Mouse (Mus musculus): ENCODE data around the gene Wdr24. TPM values are rescaled to one million over a fixed set of nuclear protein-coding genes. Genes with fewer than 3 reads are reported as not detected.
"Not testable (repeated sequence)": the region's sequence is repeated elsewhere in the genome, so short reads cannot be mapped to it uniquely, and the experiment has no call there.

Wdr24 gene
- polyA plus RNA-seq, 1 experiment from 2014 or later, result 27.1 TPM

GRCm38 (mm10) chr17:25791843-25792527 is 31.4 kb upstream of the Wdr24 start:
- peak; percentile 59 for ATAC-seq (ENCODE audit: insufficient number of reproducible peaks, low FRiP score, low TSS enrichment, low read depth)
- peaks cover 40% of the 10 kb centered on the region for H3K4me1 ChIP-seq
- peak overlapping the region; percentile 96 for H3K27ac ChIP-seq (replicated peaks)
- H3K27me3 ChIP-seq, result no peaks in the 10 kb centered on the region
- WGBS, result under 1% methylated on average over 45 of the region's 45 CpGs
- H3K9ac ChIP-seq, result peak overlapping the region; percentile 75
- H3K36me3 ChIP-seq, result peaks cover 19% of the 10 kb centered on the region
- peak overlapping the region; percentile 79 for H3K4me3 ChIP-seq (replicated peaks)
- peak overlapping the region; percentile 79 for H3K4me2 ChIP-seq (replicated peaks)
- H3K9me3 ChIP-seq (replicated peaks), result no peaks in the 10 kb centered on the region

GRCm38 (mm10) chr17:25792615-25793014 is 30.8 kb upstream of the Wdr24 start, which contains the start of gene Fam173a:
Fam173a (minus strand) TSS chr17:25792901.
- ATAC-seq (ENCODE audit: insufficient number of reproducible peaks, low FRiP score, low TSS enrichment, low read depth), result peak; percentile 59
- Histone ChIP-seq H3K4me3 (replicated peaks) (peak within 1 kb of the TSS; percentile 79), H3K27ac (replicated peaks) (peak within 1 kb of the TSS; percentile 96), H3K4me1 (peaks cover 46% of the 10 kb centered on the region), H3K36me3 (peaks cover 18% of the 10 kb centered on the region), H3K9ac (peak within 1 kb of the TSS; percentile 75), H3K9me3 (replicated peaks) (no peaks in the 10 kb centered on the region), H3K27me3 (no peaks in the 10 kb centered on the region), H3K4me2 (replicated peaks) (peak within 1 kb of the TSS; percentile 79)
- WGBS, result 0% methylated on average over 14 of the region's 14 CpGs

- Histone ChIP-seq H3K4me2 (replicated peaks) (no peak overlapping the region), H3K36me3 (peaks cover 9% of the 10 kb centered on the region; the same call in 1 of the 2 replicates), H3K27me3 (no peaks in the 10 kb centered on the region), H3K27ac (replicated peaks) (no peak overlapping the region), H3K4me3 (replicated peaks) (no peak overlapping the region), H3K9me3 (replicated peaks) (no peaks in the 10 kb centered on the region), H3K4me1 (peaks cover 47% of the 10 kb centered on the region), H3K9ac (no peak overlapping the region)
- 54% methylated on average over 13 of the region's 13 CpGs for WGBS
- no peak for ATAC-seq (ENCODE audit: insufficient number of reproducible peaks, low FRiP score, low TSS enrichment, low read depth)
Observed at GRCm38 (mm10) chr17:25794197-25794596, 29.2 kb upstream of the Wdr24 start.

GRCm38 (mm10) chr17:25794998-25795397 is 28.4 kb upstream of the Wdr24 start:
- peak overlapping the region; percentile 66 for H3K4me3 ChIP-seq (replicated peaks)

GRCm38 (mm10) chr17:25795609-25796092 is 27.8 kb upstream of the Wdr24 start, which contains the start of gene AC134908.4:
AC134908.4 (minus strand) TSS chr17:25795659.
- H3K9ac ChIP-seq, result peak within 1 kb of the TSS; percentile 33
- peaks cover 44% of the 10 kb centered on the region for H3K4me1 ChIP-seq
- no peak within 1 kb of the TSS; the same call in 1 of the 2 replicates for H3K27ac ChIP-seq (replicated peaks)
- 0 out of 2 replicates have a peak, but pooled peaks cover 3% of the 10 kb centered on the region for H3K36me3 ChIP-seq
- no peaks in the 10 kb centered on the region for H3K9me3 ChIP-seq (replicated peaks)
- no peak for ATAC-seq (ENCODE audit: insufficient number of reproducible peaks, low FRiP score, low TSS enrichment, low read depth)
- whole genome bisulfite sequencing, result 27% methylated on average over 6 of the region's 6 CpGs
- peak within 1 kb of the TSS; percentile 66 for H3K4me3 ChIP-seq (replicated peaks)
- H3K4me2 ChIP-seq (replicated peaks), result peak within 1 kb of the TSS; percentile 89
- no peaks in the 10 kb centered on the region for H3K27me3 ChIP-seq

More at GRCm38 (mm10) chr17:25794998-25795397, 28.4 kb upstream of the Wdr24 start:
- H3K9me3 ChIP-seq (replicated peaks), result no peaks in the 10 kb centered on the region
- H3K27me3 ChIP-seq, result no peaks in the 10 kb centered on the region
- ATAC-seq (ENCODE audit: insufficient number of reproducible peaks, low FRiP score, low TSS enrichment, low read depth), result no peak
- peaks cover 47% of the 10 kb centered on the region for H3K4me1 ChIP-seq
- H3K36me3 ChIP-seq, result 0 out of 2 replicates have a peak, but pooled peaks cover 3% of the 10 kb centered on the region
- peak overlapping the region; percentile 89; the same call in 1 of the 2 replicates for H3K4me2 ChIP-seq (replicated peaks)
- H3K9ac ChIP-seq, result no peak overlapping the region
- H3K27ac ChIP-seq (replicated peaks), result no peak overlapping the region
- 75% methylated on average over 17 of the region's 17 CpGs for WGBS

- peak overlapping the region; percentile 33 for H3K9ac ChIP-seq
- no peaks in the 10 kb centered on the region for H3K9me3 ChIP-seq (replicated peaks)
- WGBS, result 1% methylated on average over 37 of the region's 37 CpGs
- H3K27ac ChIP-seq (replicated peaks), result no peak overlapping the region; the same call in 1 of the 2 replicates
- H3K4me2 ChIP-seq (replicated peaks), result peak overlapping the region; percentile 89
- ATAC-seq (ENCODE audit: insufficient number of reproducible peaks, low FRiP score, low TSS enrichment, low read depth), result no peak; the same call in 1 of the 2 replicates
- peak overlapping the region; percentile 66 for H3K4me3 ChIP-seq (replicated peaks)
- 0 out of 2 replicates have a peak, but pooled peaks cover 3% of the 10 kb centered on the region for H3K36me3 ChIP-seq
- peaks cover 38% of the 10 kb centered on the region for H3K4me1 ChIP-seq
- no peaks in the 10 kb centered on the region for H3K27me3 ChIP-seq
Observed at GRCm38 (mm10) chr17:25796211-25796771, 27.1 kb upstream of the Wdr24 start.

GRCm38 (mm10) chr17:25796951-25797369 is 26.5 kb upstream of the Wdr24 start, which contains the start of gene Metrn:
Metrn (minus strand) TSS chr17:25797136.
- Histone ChIP-seq H3K9ac (peak within 1 kb of the TSS; percentile 33), H3K9me3 (replicated peaks) (no peaks in the 10 kb centered on the region), H3K4me1 (peaks cover 31% of the 10 kb centered on the region), H3K4me3 (replicated peaks) (peak within 1 kb of the TSS; percentile 66), H3K27me3 (peaks cover 1% of the 10 kb centered on the region; the same call in 1 of the 2 replicates), H3K36me3 (0 out of 2 replicates have a peak, but pooled peaks cover 3% of the 10 kb centered on the region), H3K4me2 (replicated peaks) (peak within 1 kb of the TSS; percentile 89), H3K27ac (replicated peaks) (no peak within 1 kb of the TSS; the same call in 1 of the 2 replicates)
- under 1% methylated on average over 35 of the region's 35 CpGs for WGBS
- ATAC-seq (ENCODE audit: insufficient number of reproducible peaks, low FRiP score, low TSS enrichment, low read depth), result peak; percentile 87

GRCm38 (mm10) chr17:25801029-25801428 is 22.4 kb upstream of the Wdr24 start:
- Histone ChIP-seq H3K9me3 (replicated peaks) (no peaks in the 10 kb centered on the region), H3K4me3 (replicated peaks) (no peak overlapping the region), H3K27me3 (peaks cover 8% of the 10 kb centered on the region; the same call in 1 of the 2 replicates), H3K4me1 (peaks cover 11% of the 10 kb centered on the region), H3K36me3 (no peaks in the 10 kb centered on the region), H3K4me2 (replicated peaks) (no peak overlapping the region), H3K27ac (replicated peaks) (no peak overlapping the region), H3K9ac (no peak overlapping the region)
- 5% methylated on average over 6 of the region's 6 CpGs for WGBS
- no peak for ATAC-seq (ENCODE audit: insufficient number of reproducible peaks, low FRiP score, low TSS enrichment, low read depth)

GRCm38 (mm10) chr17:25802825-25803517 is 20.5 kb upstream of the Wdr24 start:
- Histone ChIP-seq H3K4me2 (replicated peaks) (no peak overlapping the region), H3K4me3 (replicated peaks) (no peak overlapping the region), H3K9me3 (replicated peaks) (no peaks in the 10 kb centered on the region), H3K36me3 (no peaks in the 10 kb centered on the region), H3K4me1 (no peaks in the 10 kb centered on the region), H3K27me3 (peaks cover 10% of the 10 kb centered on the region), H3K9ac (no peak overlapping the region), H3K27ac (replicated peaks) (no peak overlapping the region)
- 11% methylated on average over 10 of the region's 10 CpGs for WGBS
- peak; percentile 72 for ATAC-seq (ENCODE audit: insufficient number of reproducible peaks, low FRiP score, low TSS enrichment, low read depth)

GRCm38 (mm10) chr17:25806507-25806906 is 16.9 kb upstream of the Wdr24 start:
- Histone ChIP-seq H3K27me3 (peaks cover 45% of the 10 kb centered on the region), H3K9me3 (replicated peaks) (no peaks in the 10 kb centered on the region), H3K36me3 (no peaks in the 10 kb centered on the region), H3K27ac (replicated peaks) (no peak overlapping the region), H3K4me1 (peaks cover 17% of the 10 kb centered on the region), H3K9ac (no peak overlapping the region), H3K4me2 (replicated peaks) (no peak overlapping the region), H3K4me3 (replicated peaks) (no peak overlapping the region)
- 79% methylated on average over 4 of the region's 4 CpGs for WGBS
- no peak for ATAC-seq (ENCODE audit: insufficient number of reproducible peaks, low FRiP score, low TSS enrichment, low read depth)

- not testable (repeated sequence) for H3K36me3 ChIP-seq; ATAC-seq (ENCODE audit: insufficient number of reproducible peaks, low FRiP score, low TSS enrichment, low read depth); H3K9ac ChIP-seq; H3K4me3 ChIP-seq (replicated peaks); H3K27ac ChIP-seq (replicated peaks); H3K4me2 ChIP-seq (replicated peaks); H3K9me3 ChIP-seq (replicated peaks)
- Histone ChIP-seq H3K27me3 (peaks cover 48% of the 10 kb centered on the region), H3K4me1 (peaks cover 17% of the 10 kb centered on the region)
- WGBS, result 49% methylated on average over 2 of the region's 2 CpGs
Observed at GRCm38 (mm10) chr17:25807452-25807851, 16.0 kb upstream of the Wdr24 start.
